Mouse (Mus musculus): Measurements from ENCODE around the gene Dmbx1. TPM values are rescaled to one million over a fixed set of nuclear protein-coding genes. Genes with fewer than 3 reads are reported as not detected.

The Dmbx1 gene
- polyA plus RNA-seq, 1 experiment from 2014 or later: not detected

DNA sequence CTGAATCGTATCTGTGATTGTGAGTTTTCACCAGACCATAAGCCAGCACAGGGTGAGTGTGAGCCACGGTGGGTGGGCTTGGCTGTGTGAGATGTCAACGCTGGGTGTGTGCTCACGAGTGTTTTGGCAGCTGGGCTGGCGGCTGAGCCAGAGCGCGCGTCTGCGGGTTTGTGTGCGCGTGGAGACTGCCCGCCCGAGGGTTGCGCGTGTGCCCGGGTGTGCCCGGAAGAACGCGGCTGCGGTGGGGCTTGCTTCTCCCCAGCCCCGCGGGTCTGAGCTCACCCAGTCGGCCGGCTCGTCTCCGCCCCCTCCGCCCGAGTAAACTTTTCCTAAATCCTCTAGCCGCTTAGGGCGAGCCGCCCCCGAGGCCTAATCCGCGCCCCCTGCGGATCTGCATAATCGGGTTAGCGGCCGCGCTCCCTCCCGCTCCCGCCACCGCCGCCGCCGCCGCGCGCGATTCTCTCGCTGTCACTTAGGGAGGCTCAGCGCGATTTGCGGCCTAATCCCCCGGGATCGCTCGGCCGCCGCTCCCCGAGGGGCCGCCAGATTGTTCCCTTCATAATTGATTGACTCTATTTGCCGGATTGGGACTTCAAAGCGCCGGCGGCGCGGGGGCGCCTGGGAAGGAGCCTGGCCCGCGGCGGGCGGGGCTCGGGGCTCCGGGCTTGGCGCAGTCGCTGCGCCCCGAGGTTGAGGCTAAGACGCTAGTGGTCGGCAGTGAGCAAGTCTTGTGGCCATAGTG is 23.1 kb upstream of the Dmbx1 start:
- no peaks in the 10 kb centered on the region for H3K9me3 ChIP-seq (replicated peaks; ENCODE audit: low read length)
- under 1% methylated on average over 79 of the region's 79 CpGs for WGBS
- peaks cover 63% of the 10 kb centered on the region for H3K27me3 ChIP-seq (ENCODE audit: insufficient read depth, low read length)
- peak overlapping the region; percentile 48 for H3K4me3 ChIP-seq (replicated peaks; ENCODE audit: low read depth, low read length)
- ATAC-seq (replicated peaks; ENCODE audit: low FRiP score, low read depth): peak; percentile 53
- no peaks in the 10 kb centered on the region for H3K4me1 ChIP-seq (replicated peaks; ENCODE audit: insufficient read depth, low read length)
- no peaks in the 10 kb centered on the region for H3K36me3 ChIP-seq (ENCODE audit: insufficient read depth, low read length)
- peak; percentile 62 for DNase-seq (ENCODE audit: low spot score)
- H3K4me2 ChIP-seq (ENCODE audit: low read length): peak overlapping the region; percentile 95
- H3K9ac ChIP-seq (ENCODE audit: low read depth, low read length): peak overlapping the region; percentile 46
- no peak; the same call in 1 of the 2 replicates for TF ChIP-seq CTCF (IDR thresholded peaks at IDR 0.05; ENCODE audit: low read depth)
- H3K27ac ChIP-seq: no peak overlapping the region

DNA sequence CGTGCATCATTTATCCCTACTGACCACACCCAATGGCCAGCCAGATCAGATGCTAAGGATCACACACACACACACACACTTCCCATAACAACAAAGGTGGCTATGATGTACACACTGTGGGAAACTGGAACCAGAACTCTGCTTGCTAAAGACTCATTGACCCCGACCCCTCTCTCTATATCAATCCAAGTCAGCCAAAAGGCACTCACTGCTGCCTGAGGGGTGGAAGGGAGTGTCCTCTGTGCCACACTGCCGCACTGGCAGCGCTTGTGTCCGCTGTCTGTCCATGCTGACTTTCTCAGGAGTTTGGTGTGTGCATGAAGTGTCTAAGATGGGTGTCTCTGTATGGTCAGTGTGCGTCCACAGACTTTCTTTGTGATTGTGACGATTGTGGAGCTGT is 22.3 kb upstream of the Dmbx1 start:
- Histone ChIP-seq H3K27ac (no peak overlapping the region), H3K36me3 (ENCODE audit: insufficient read depth, low read length) (no peaks in the 10 kb centered on the region), H3K4me2 (ENCODE audit: low read length) (no peak overlapping the region), H3K4me1 (replicated peaks; ENCODE audit: insufficient read depth, low read length) (no peaks in the 10 kb centered on the region), H3K9ac (ENCODE audit: low read depth, low read length) (no peak overlapping the region), H3K4me3 (replicated peaks; ENCODE audit: low read depth, low read length) (no peak overlapping the region), H3K27me3 (ENCODE audit: insufficient read depth, low read length) (peaks cover 59% of the 10 kb centered on the region), H3K9me3 (replicated peaks; ENCODE audit: low read length) (no peaks in the 10 kb centered on the region)
- WGBS: 11% methylated on average over 7 of the region's 7 CpGs
- TF ChIP-seq CTCF (IDR thresholded peaks at IDR 0.05; ENCODE audit: low read depth): no peak
- no peak for ATAC-seq (replicated peaks; ENCODE audit: low FRiP score, low read depth)
- no peak for DNase-seq (ENCODE audit: low spot score)

GRCm38 (mm10) chr4:115959546-115959945 is 19.8 kb upstream of the Dmbx1 start:
- H3K4me2 ChIP-seq (ENCODE audit: low read length): no peak overlapping the region
- H3K36me3 ChIP-seq (ENCODE audit: insufficient read depth, low read length): no peaks in the 10 kb centered on the region
- no peak overlapping the region for H3K27ac ChIP-seq
- H3K9ac ChIP-seq (ENCODE audit: low read depth, low read length): no peak overlapping the region
- DNase-seq (ENCODE audit: low spot score) (no peak), ATAC-seq (replicated peaks; ENCODE audit: low FRiP score, low read depth) (no peak)
- peaks cover 63% of the 10 kb centered on the region for H3K27me3 ChIP-seq (ENCODE audit: insufficient read depth, low read length)
- TF ChIP-seq CTCF (IDR thresholded peaks at IDR 0.05; ENCODE audit: low read depth): no peak
- no peaks in the 10 kb centered on the region for H3K4me1 ChIP-seq (replicated peaks; ENCODE audit: insufficient read depth, low read length)
- H3K4me3 ChIP-seq (replicated peaks; ENCODE audit: low read depth, low read length): no peak overlapping the region
- no peaks in the 10 kb centered on the region for H3K9me3 ChIP-seq (replicated peaks; ENCODE audit: low read length)

DNA sequence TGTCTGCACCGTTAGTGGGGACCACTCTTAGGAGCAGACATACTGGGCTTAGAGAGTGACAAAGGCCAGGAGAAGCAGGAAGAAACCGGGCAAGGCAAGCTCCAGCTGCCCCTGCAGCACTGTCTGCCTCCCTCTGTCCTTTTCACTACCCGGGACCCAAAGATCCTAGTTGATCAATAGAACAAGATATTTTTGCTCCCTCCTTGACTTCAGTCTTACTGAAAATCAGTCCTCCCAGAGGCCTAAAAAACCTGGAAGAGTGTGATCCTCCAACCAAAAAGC is 15.7 kb upstream of the Dmbx1 start:
- TF ChIP-seq CTCF (IDR thresholded peaks at IDR 0.05; ENCODE audit: low read depth): no peak

DNA sequence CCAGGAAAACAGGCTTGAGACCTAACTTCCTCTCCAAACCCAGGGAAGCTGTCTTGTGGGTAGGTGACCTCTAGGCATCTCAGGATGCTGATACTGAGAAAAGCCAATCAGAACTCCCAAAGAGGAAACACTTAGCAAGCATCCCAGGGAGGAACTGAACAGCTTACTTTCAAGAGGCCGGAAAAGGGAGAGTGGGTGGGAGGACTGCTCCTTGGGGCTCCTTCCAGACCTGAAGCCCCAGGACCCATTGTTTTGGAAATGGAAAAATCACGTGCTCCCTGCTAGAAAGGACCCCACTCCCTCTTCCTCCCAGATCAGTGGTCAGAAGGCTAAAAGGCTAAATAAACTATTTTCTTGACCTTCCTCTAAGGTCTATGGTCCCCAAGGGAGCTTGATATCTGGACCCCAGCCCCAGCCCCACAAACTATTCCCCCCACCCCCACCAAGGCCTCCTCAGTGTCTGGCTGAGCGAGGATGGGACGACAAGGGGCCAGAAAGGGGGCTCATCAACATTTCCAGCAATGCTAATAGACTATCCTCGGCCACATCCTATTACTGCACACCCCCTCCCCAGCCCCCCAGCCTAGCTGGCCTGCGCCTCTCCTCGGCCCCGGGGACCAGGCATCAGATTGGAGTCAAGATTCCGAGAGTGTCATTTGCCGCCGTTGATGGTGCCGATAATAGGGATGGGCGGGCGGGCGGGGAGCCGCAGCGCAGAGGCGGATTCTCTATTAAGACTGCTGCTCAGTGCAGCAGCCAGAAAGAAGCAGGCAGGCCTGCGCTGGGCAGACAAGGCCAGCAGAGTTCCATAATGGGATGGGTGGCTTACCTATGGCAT is 15.1 kb upstream of the Dmbx1 start:
- Histone ChIP-seq H3K9me3 (replicated peaks; ENCODE audit: low read length) (no peaks in the 10 kb centered on the region), H3K27me3 (ENCODE audit: insufficient read depth, low read length) (peaks cover 51% of the 10 kb centered on the region), H3K4me3 (replicated peaks; ENCODE audit: low read depth, low read length) (no peak overlapping the region), H3K27ac (no peak overlapping the region), H3K4me1 (replicated peaks; ENCODE audit: insufficient read depth, low read length) (no peaks in the 10 kb centered on the region), H3K4me2 (ENCODE audit: low read length) (no peak overlapping the region), H3K36me3 (ENCODE audit: insufficient read depth, low read length) (no peaks in the 10 kb centered on the region), H3K9ac (ENCODE audit: low read depth, low read length) (no peak overlapping the region)
- no peak for TF ChIP-seq CTCF (IDR thresholded peaks at IDR 0.05; ENCODE audit: low read depth)
- DNase-seq (ENCODE audit: low spot score): no peak
- 3% methylated on average over 19 of the region's 19 CpGs for WGBS
- no peak for ATAC-seq (replicated peaks; ENCODE audit: low FRiP score, low read depth)

More for the DNA sequence above, 15.7 kb upstream of the Dmbx1 start:
- Histone ChIP-seq H3K4me3 (replicated peaks; ENCODE audit: low read depth, low read length) (no peak overlapping the region), H3K4me2 (ENCODE audit: low read length) (no peak overlapping the region), H3K27me3 (ENCODE audit: insufficient read depth, low read length) (peaks cover 55% of the 10 kb centered on the region), H3K9ac (ENCODE audit: low read depth, low read length) (no peak overlapping the region), H3K36me3 (ENCODE audit: insufficient read depth, low read length) (no peaks in the 10 kb centered on the region), H3K9me3 (replicated peaks; ENCODE audit: low read length) (no peaks in the 10 kb centered on the region), H3K27ac (no peak overlapping the region), H3K4me1 (replicated peaks; ENCODE audit: insufficient read depth, low read length) (no peaks in the 10 kb centered on the region)
- no peak for ATAC-seq (replicated peaks; ENCODE audit: low FRiP score, low read depth)
- WGBS: 9% methylated on average over 3 of the region's 3 CpGs
- no peak for DNase-seq (ENCODE audit: low spot score)

DNA sequence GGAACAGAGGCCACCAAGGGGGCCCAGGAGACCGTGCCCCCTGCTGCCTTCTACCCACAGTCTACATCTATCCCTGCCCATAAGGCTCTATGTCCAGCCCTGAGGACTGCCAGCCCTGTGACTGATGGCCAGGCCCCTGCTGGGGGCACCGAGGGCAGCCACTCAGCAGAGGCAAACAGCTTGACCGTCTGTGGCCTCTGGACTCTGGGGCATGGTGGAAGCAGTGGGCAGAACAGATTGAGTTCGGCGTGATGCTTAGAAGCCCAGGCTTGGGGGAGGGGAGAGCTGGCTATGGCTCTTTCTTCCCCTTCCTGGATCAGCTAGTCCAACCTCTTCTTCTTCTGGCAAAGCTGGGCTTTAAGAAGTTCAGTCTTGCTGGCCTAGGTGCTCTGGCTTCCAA is 13.8 kb upstream of the Dmbx1 start:
- WGBS: 37% methylated on average over 5 of the region's 5 CpGs
- H3K27ac ChIP-seq: no peak overlapping the region
- no peak overlapping the region for H3K9ac ChIP-seq (ENCODE audit: low read depth, low read length)
- H3K27me3 ChIP-seq (ENCODE audit: insufficient read depth, low read length): peaks cover 55% of the 10 kb centered on the region
- ATAC-seq (replicated peaks; ENCODE audit: low FRiP score, low read depth): peak; percentile 81
- H3K4me3 ChIP-seq (replicated peaks; ENCODE audit: low read depth, low read length): no peak overlapping the region
- H3K4me1 ChIP-seq (replicated peaks; ENCODE audit: insufficient read depth, low read length): no peaks in the 10 kb centered on the region
- H3K9me3 ChIP-seq (replicated peaks; ENCODE audit: low read length): no peaks in the 10 kb centered on the region
- DNase-seq (ENCODE audit: low spot score): no peak
- H3K4me2 ChIP-seq (ENCODE audit: low read length): no peak overlapping the region
- no peak for TF ChIP-seq CTCF (IDR thresholded peaks at IDR 0.05; ENCODE audit: low read depth)
- H3K36me3 ChIP-seq (ENCODE audit: insufficient read depth, low read length): no peaks in the 10 kb centered on the region
